Mouse (Mus musculus): Measurements from ENCODE around the gene 4931428L18Rik. TPM values are rescaled to one million over a fixed set of nuclear protein-coding genes. Genes with fewer than 3 reads are reported as not detected.
A peak's percentile ranks its signal among the peaks of the same experiment; 100 is the strongest.
"Not testable (repeated sequence)": the region's sequence is repeated elsewhere in the genome, so short reads cannot be mapped to it uniquely, and the experiment has no call there.

The 4931428L18Rik gene
- total RNA-seq, 1 experiment from 2014 or later: not detected

DNA sequence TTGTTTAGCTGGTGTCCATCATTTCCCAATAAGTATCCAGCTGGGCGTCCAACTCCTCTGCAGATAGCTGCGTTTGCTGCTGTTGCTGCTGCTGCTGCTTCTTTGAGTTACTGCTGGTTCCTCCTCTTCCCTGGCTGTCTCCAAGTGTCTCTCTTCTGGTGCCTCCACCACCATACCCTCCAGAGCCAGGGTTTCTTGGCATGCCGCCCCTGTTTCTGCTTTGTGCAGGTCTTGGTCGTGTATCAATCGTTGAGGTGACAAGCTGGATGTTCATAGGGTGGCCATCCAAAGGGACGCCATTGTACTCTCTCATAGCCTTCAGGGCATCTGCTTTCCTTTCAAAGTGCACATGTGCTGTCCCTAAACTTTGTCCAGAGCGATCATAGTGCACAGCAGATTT is 245.2 kb downstream of the 4931428L18Rik start:
- ATAC-seq (replicated peaks; ENCODE audit: insufficient number of reproducible peaks, low FRiP score, low TSS enrichment, poor library complexity, severe bottlenecking): not testable (repeated sequence)

DNA sequence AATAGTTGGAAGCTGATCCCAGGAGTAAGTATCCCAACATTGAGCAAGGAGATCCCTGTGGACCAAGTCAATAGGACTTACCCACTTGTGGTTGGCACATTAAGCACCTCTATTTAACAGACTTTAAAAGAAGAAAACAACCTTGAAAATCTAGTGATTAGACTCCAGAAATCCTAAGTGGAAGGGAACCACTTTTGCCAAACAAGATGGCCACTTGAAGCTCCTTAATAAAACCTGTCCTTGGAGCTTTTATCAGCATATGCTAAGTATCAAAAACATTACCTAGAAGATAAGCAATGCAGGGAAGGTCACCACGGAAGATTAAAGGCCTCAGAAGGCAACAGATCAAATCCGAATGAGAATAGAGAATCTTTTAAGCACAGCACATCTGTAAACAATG is 270.7 kb downstream of the 4931428L18Rik start:
- no peak for ATAC-seq (replicated peaks; ENCODE audit: insufficient number of reproducible peaks, low FRiP score, low TSS enrichment, poor library complexity, severe bottlenecking)

DNA sequence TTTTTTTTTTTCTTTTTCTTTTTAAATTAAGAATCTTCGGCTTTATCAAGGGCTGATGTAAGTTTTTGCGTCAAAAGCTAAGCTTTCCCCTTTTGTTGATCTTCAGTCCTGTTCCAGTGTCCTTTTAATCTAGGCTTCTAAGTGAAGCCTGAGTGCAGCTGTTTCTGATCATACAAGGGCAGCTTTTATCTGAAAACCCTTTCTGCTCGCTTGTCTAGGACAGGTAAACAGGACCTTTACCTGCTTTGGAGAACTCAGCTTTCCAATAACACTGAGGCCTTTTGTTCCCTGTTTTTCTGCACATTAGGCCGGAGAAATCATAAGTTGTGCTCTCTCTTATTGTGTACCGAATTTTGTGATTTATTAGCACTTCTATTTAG is 272.0 kb downstream of the 4931428L18Rik start:
- ATAC-seq (replicated peaks; ENCODE audit: insufficient number of reproducible peaks, low FRiP score, low TSS enrichment, poor library complexity, severe bottlenecking): no peak

DNA sequence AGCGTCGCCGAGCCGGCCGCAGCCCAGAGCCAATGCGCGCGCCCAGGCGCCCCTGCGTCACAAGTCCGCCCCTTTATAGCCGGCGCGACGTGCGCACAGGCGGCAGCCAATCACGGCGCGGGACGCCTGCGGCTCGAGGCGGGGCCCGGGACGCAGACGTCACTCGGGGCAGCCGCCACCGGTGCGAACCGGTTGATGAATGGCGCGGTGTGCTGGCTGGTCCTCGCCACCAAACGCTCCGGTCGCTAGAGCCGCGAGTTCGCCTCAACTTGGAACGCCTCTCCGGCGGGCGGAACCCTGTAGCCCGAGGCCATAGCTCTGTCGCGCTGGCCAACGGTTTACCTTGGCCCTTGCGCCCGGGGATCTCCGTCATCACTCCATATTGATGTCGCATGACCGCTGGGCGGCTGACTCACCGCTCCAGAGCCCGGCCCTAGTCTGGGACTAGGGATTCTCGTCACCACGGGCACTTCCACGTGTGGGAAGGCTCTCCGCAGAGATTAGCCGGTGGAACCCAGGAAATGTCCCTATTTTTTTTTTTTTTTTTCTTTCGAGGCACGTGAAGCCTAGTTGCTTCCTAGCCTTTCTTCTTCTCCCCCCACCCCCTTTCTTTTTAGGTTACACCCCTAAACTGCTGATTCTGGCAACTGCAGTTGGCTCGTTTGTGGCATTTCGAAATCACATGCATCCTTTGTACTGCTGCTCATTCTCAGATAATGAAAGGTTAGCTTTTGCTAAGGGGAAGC is 272.6 kb downstream of the 4931428L18Rik start:
- peak; percentile 91 for ATAC-seq (replicated peaks; ENCODE audit: insufficient number of reproducible peaks, low FRiP score, low TSS enrichment, poor library complexity, severe bottlenecking)

DNA sequence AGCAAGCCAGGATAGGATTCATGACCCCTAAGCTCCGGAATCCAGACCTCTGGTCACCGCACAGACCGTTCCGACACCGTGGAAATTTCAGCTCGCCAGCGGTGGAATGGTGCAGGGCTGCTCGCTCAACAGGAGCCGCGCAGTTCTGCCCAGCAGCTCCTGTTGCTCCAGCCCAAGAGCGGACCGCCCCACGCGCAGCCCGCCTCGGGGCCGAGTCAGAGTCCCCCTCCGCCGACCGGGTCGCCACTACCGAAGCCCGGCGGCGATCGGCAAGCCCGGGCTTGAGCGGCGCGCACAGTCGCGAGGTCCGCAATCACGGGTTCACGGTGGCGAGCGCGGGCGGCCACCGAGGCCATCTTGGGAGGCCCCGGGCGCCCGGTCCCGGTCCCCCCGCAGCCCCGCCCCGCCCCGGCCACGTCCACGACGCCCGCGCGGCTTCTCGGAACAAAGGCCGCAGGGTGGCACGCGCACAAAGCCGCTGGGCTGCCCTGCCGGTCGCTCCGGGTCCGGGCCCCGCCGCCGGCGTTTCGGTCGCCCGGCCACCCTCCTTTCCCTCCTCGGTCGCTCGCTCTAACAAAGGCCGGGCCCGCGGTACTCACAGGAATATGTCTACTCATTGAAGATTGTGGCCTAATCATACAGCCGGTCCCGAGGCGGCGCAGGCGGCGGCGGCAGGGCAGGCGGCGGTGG is 273.4 kb downstream of the 4931428L18Rik start:
- no peak for ATAC-seq (replicated peaks; ENCODE audit: insufficient number of reproducible peaks, low FRiP score, low TSS enrichment, poor library complexity, severe bottlenecking)

DNA sequence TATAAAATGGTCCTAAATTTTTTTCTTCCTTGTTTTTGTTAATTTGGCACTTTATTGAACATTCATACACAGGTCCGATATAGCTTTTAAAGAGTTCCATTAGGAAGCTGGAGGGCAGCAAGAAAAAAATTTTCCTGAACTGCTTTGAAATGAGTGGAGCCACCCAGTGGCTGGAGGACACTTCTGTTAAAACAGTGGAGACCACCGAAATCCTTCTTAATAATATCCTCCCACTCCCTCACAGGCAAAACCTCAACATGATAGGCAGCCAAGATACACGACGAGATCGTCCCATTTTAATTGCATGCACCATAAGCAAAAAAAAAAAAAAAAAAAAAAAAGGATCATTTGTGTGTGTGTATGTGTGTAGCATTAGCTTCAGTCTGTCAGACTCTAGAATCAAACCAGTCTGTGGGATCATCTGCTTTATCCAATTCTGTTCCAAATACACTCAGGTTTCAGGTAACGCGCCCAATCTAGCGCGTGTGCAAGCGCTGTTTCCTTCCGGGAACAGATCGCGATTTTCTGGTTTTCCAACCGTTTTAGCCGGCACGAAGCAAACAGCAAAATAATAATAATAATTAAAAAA is 274.0 kb downstream of the 4931428L18Rik start:
- no peak for ATAC-seq (replicated peaks; ENCODE audit: insufficient number of reproducible peaks, low FRiP score, low TSS enrichment, poor library complexity, severe bottlenecking)

Other genes starting within 250 kb of the 4931428L18Rik start
- gene AC153137.1, start 244.7 kb downstream of the 4931428L18Rik start, total RNA-seq (2017): not detected in 3 replicates
- not detected in 3 replicates for gene Lgsn, start 46.3 kb downstream of the 4931428L18Rik start, total RNA-seq (2017)
- not detected in 3 replicates for gene Pih1d3, start 154 bp upstream of the 4931428L18Rik start, total RNA-seq (2017)